Mouse (Mus musculus) intestine, embryonic 14.5 days (tissue): ENCODE measurements around the gene Myrfl. TPM values are rescaled to one million over a fixed set of nuclear protein-coding genes. Genes with fewer than 3 reads are reported as not detected.
A peak's percentile ranks its signal among the peaks of the same experiment; 100 is the strongest.

Experiments used
- ATAC-seq: fragments of 200-750 bp; cut with Nextera tagmentation; replicated peaks from 2 replicates; pipeline ENCODE4 v1.8.0; 2017; ENCODE audit warnings: low read depth, moderate number of reproducible peaks, moderate TSS enrichment, moderate library complexity; ENCODE audit not compliant: low FRiP score, low TSS enrichment
- DNase-seq: peaks from one replicate; pipeline ENCODE4 v3.0.0-alpha.2; 2018; ENCODE audit warnings: low spot score
- H3K27ac ChIP-seq: fragments of 300-500 bp; sonication (generic); 2 replicates; pipeline ENCODE4 v1.5.1; 2014; ENCODE audit warnings: low read depth, mild to moderate bottlenecking, control low read depth
- H3K27me3 ChIP-seq: fragments of 300-500 bp; sonication (generic); replicated peaks from 2 replicates; pipeline ENCODE4 v1.6.1; 2014; ENCODE audit warnings: low read length, control low read depth; ENCODE audit not compliant: control insufficient read depth, insufficient read depth
- H3K36me3 ChIP-seq: fragments of 300-500 bp; sonication (generic); 2 replicates; pipeline ENCODE4 v1.6.1; 2014; ENCODE audit warnings: low read length, control low read depth; ENCODE audit not compliant: control insufficient read depth, insufficient read depth
- H3K4me1 ChIP-seq: fragments of 300-500 bp; sonication (generic); replicated peaks from 2 replicates; pipeline ENCODE4 v1.6.1; 2014; ENCODE audit warnings: low read length, control low read depth, mixed read lengths; ENCODE audit not compliant: control insufficient read depth, insufficient read depth
- H3K4me2 ChIP-seq: fragments of 300-500 bp; sonication (generic); 2 replicates; pipeline ENCODE4 v1.6.1; 2014; ENCODE audit warnings: low read length
- H3K4me3 ChIP-seq: fragments of 300-500 bp; sonication (generic); 2 replicates; pipeline ENCODE4 v1.5.1; 2014; ENCODE audit warnings: low read depth, low read length, control low read depth, mixed read lengths
- H3K9ac ChIP-seq: fragments of 300-500 bp; sonication (generic); 2 replicates; pipeline ENCODE4 v1.6.1; 2014; ENCODE audit warnings: mild to moderate bottlenecking, low read length
- H3K9me3 ChIP-seq: fragments of 300-500 bp; sonication (generic); 2 replicates; pipeline ENCODE4 v1.6.1; 2016; ENCODE audit warnings: low read length, control low read depth; ENCODE audit not compliant: control insufficient read depth
- WGBS: fragments of 180-500 bp; shearing (Covaris S2); extraction: QIAGEN DNeasy Blood & Tissue Kit; methylation state at CpG from one replicate; pipeline ENCODE4 v1.1.7; 2014; 5-methylcytosine and 5-hydroxymethylcytosine counted together
- polyA plus RNA-seq: library from polyadenylated mRNA; unstranded; fragments of >200 nt; fragmentation: Nextera tagmentation; extraction: Ambion mirVana; gene quantifications from 2 replicates; pipeline ENCODE4 v1.2.1, GENCODE M21; 2014

Gene Myrfl
- 5.9 and 6.8 TPM in 2 replicates for polyA plus RNA-seq

GRCm38 (mm10) chr10:116896336-116897177, at the start of gene Myrfl:
Myrfl (minus strand) TSS chr10:116896919.
- no peak within 1 kb of the TSS for H3K9ac ChIP-seq
- H3K27ac ChIP-seq = peak within 1 kb of the TSS; percentile 54; the same call in 1 of the 2 replicates
- WGBS = 73% methylated on average over 17 of the region's 17 CpGs
- no peaks in the 10 kb centered on the region for H3K27me3 ChIP-seq
- DNase-seq (no peak), ATAC-seq (no peak)
- no peaks in the 10 kb centered on the region for H3K4me1 ChIP-seq
- H3K9me3 ChIP-seq = no peaks in the 10 kb centered on the region
- H3K4me2 ChIP-seq = peak within 1 kb of the TSS; percentile 24
- H3K4me3 ChIP-seq = no peak within 1 kb of the TSS
- H3K36me3 ChIP-seq = no peaks in the 10 kb centered on the region

- Histone ChIP-seq H3K27me3 (no peaks in the 10 kb centered on the region), H3K9ac (no peak overlapping the region), H3K4me2 (no peak overlapping the region), H3K36me3 (no peaks in the 10 kb centered on the region), H3K27ac (no peak overlapping the region), H3K4me1 (peaks cover 6% of the 10 kb centered on the region), H3K4me3 (no peak overlapping the region), H3K9me3 (0 out of 2 replicates have a peak, but pooled peaks cover 3% of the 10 kb centered on the region)
- DNase-seq = no peak
- ATAC-seq = no peak
- WGBS = 64% methylated on average over 10 of the region's 10 CpGs
These were observed 48.2 kb upstream of the Myrfl start for GRCm38 (mm10) chr10:116944940-116945339.

GRCm38 (mm10) chr10:116944144-116944543, 47.4 kb upstream of the Myrfl start:
- Histone ChIP-seq H3K4me2 (no peak overlapping the region), H3K27ac (no peak overlapping the region), H3K27me3 (no peaks in the 10 kb centered on the region), H3K4me1 (peaks cover 5% of the 10 kb centered on the region), H3K4me3 (no peak overlapping the region), H3K36me3 (peaks cover under 1% of the 10 kb centered on the region; the same call in 1 of the 2 replicates), H3K9ac (no peak overlapping the region), H3K9me3 (0 out of 2 replicates have a peak, but pooled peaks cover 3% of the 10 kb centered on the region)
- ATAC-seq (no peak), DNase-seq (no peak)
- 78% methylated on average over 3 of the region's 3 CpGs for WGBS

GRCm38 (mm10) chr10:116943025-116943424, 46.3 kb upstream of the Myrfl start:
- Histone ChIP-seq H3K27ac (no peak overlapping the region), H3K27me3 (no peaks in the 10 kb centered on the region), H3K4me3 (no peak overlapping the region), H3K4me2 (no peak overlapping the region), H3K9ac (no peak overlapping the region), H3K9me3 (0 out of 2 replicates have a peak, but pooled peaks cover 3% of the 10 kb centered on the region), H3K4me1 (no peaks in the 10 kb centered on the region), H3K36me3 (peaks cover 12% of the 10 kb centered on the region)
- 91% methylated on average over 6 of the region's 6 CpGs for WGBS
- peak; percentile 61 for DNase-seq
- no peak for ATAC-seq

- no peaks in the 10 kb centered on the region for H3K4me1 ChIP-seq
- no peak for DNase-seq
- ATAC-seq = no peak
- no peaks in the 10 kb centered on the region for H3K27me3 ChIP-seq
- WGBS = 80% methylated on average over 12 of the region's 12 CpGs
- no peaks in the 10 kb centered on the region for H3K9me3 ChIP-seq
- peaks cover 38% of the 10 kb centered on the region for H3K36me3 ChIP-seq
- no peak overlapping the region for H3K9ac ChIP-seq
- no peak overlapping the region for H3K4me3 ChIP-seq
- no peak overlapping the region for H3K4me2 ChIP-seq
- no peak overlapping the region for H3K27ac ChIP-seq
These were observed 38.3 kb upstream of the Myrfl start for GRCm38 (mm10) chr10:116935028-116935427.

GRCm38 (mm10) chr10:116933794-116934193, 37.1 kb upstream of the Myrfl start:
- H3K4me1 ChIP-seq = no peaks in the 10 kb centered on the region
- H3K4me3 ChIP-seq = no peak overlapping the region
- no peak overlapping the region for H3K27ac ChIP-seq
- ATAC-seq (no peak), DNase-seq (no peak)
- peaks cover 34% of the 10 kb centered on the region for H3K36me3 ChIP-seq
- no peak overlapping the region for H3K9ac ChIP-seq
- no peak overlapping the region for H3K4me2 ChIP-seq
- WGBS = 89% methylated on average over 7 of the region's 7 CpGs
- H3K9me3 ChIP-seq = no peaks in the 10 kb centered on the region
- H3K27me3 ChIP-seq = no peaks in the 10 kb centered on the region

- 88% methylated on average over 13 of the region's 13 CpGs for WGBS
- H3K27me3 ChIP-seq = no peaks in the 10 kb centered on the region
- H3K9me3 ChIP-seq = no peaks in the 10 kb centered on the region
- ATAC-seq = no peak
- no peak overlapping the region for H3K9ac ChIP-seq
- H3K27ac ChIP-seq = no peak overlapping the region
- no peaks in the 10 kb centered on the region for H3K4me1 ChIP-seq
- peaks cover 25% of the 10 kb centered on the region for H3K36me3 ChIP-seq
- no peak for DNase-seq
- no peak overlapping the region for H3K4me2 ChIP-seq
- H3K4me3 ChIP-seq = no peak overlapping the region
These were observed 35.7 kb upstream of the Myrfl start for GRCm38 (mm10) chr10:116932418-116932817.

- WGBS = 84% methylated on average over 15 of the region's 15 CpGs
- Histone ChIP-seq H3K4me1 (no peaks in the 10 kb centered on the region), H3K9me3 (no peaks in the 10 kb centered on the region), H3K9ac (no peak overlapping the region), H3K27me3 (no peaks in the 10 kb centered on the region), H3K27ac (no peak overlapping the region), H3K4me3 (no peak overlapping the region), H3K4me2 (no peak overlapping the region), H3K36me3 (peaks cover 23% of the 10 kb centered on the region)
- no peak for ATAC-seq
- no peak for DNase-seq
These were observed 34.9 kb upstream of the Myrfl start for GRCm38 (mm10) chr10:116931497-116932179.
